In genomic region chr3:116966800-116967199, GRCm38 (mm10) we compare ENCODE assay signal across 9 mouse cellular contexts. TPM values are rescaled to one million over a fixed set of nuclear protein-coding genes. Genes with fewer than 3 reads are reported as not detected.
DNase-seq lines count a peak whose midpoint lies in the region; ATAC-seq lines count a peak whose summit lies in the region.
"Had no signal": no experiment of that assay in that cellular context is flagged by ENCODE, and none has a peak within 500 bp of the region (broad histone marks: within the 10 kb centered on the region; RNA-seq: fewer than 3 reads in every experiment).

No protein-coding gene starts in this region.

- WGBS in embryonic facial prominence, embryonic 13.5 days, result 55% methylated on average over 6 of the region's 6 CpGs
- 62% methylated on average over 6 of the region's 6 CpGs for WGBS in embryonic facial prominence, embryonic 10.5 days
- 38% methylated on average over 6 of the region's 6 CpGs for WGBS in lung, embryonic 15.5 days

- H3K4me3 ChIP-seq in embryonic facial prominence, embryonic 13.5 days, result peak overlapping the region; percentile 1; the same call in 1 of the 2 replicates
- no peak overlapping the region for H3K4me3 ChIP-seq in embryonic facial prominence, embryonic 10.5 days
- no peak overlapping the region; the same call in 1 of the 2 replicates for H3K4me3 ChIP-seq in lung, embryonic 15.5 days

- intact Hi-C loops in heart, postnatal 14 days (cut with DNase I), result loop anchor here (5.0 kb wide), 5 partner anchors 44 to 151 kb away; no protein-coding TSS in a partner anchor

- peaks cover 7% of the 10 kb centered on the region for H3K4me1 ChIP-seq in embryonic facial prominence, embryonic 13.5 days
- H3K4me1 ChIP-seq in embryonic facial prominence, embryonic 10.5 days, result peaks cover 17% of the 10 kb centered on the region
- peaks cover 12% of the 10 kb centered on the region; the same call in 1 of the 2 replicates for H3K4me1 ChIP-seq in lung, embryonic 15.5 days

- H3K9me3 ChIP-seq in embryonic facial prominence, embryonic 13.5 days, result no peaks in the 10 kb centered on the region
- H3K9me3 ChIP-seq in embryonic facial prominence, embryonic 10.5 days, result no peaks in the 10 kb centered on the region
- H3K9me3 ChIP-seq in lung, embryonic 15.5 days, result no peaks in the 10 kb centered on the region

- ATAC-seq in embryonic facial prominence, embryonic 13.5 days (ENCODE audit: insufficient number of reproducible peaks, insufficient read depth, low FRiP score, low TSS enrichment, low read depth), result no peak
- ATAC-seq in lung, embryonic 15.5 days (ENCODE audit: borderline replicate concordance, extremely low read depth, low FRiP score, low TSS enrichment), result no peak

- peak overlapping the region; percentile 68 for H3K4me2 ChIP-seq in embryonic facial prominence, embryonic 13.5 days
- H3K4me2 ChIP-seq in lung, embryonic 15.5 days, result peak overlapping the region; percentile 32

- H3K27ac ChIP-seq in embryonic facial prominence, embryonic 13.5 days, result no peak overlapping the region; the same call in 1 of the 2 replicates
- no peak overlapping the region for H3K27ac ChIP-seq in embryonic facial prominence, embryonic 10.5 days (replicated peaks)
- H3K27ac ChIP-seq in lung, embryonic 15.5 days, result peak overlapping the region; percentile 7; the same call in 1 of the 2 replicates

- DNase-seq in embryonic facial prominence, embryonic 10.5 days (ENCODE audit: low spot score), result no peak
- peak; percentile 72 for DNase-seq in adrenal gland, postnatal 14 days
- peak; percentile 36 to 62 for DNase-seq in heart, postnatal 14 days
- no peak for DNase-seq in right cerebral cortex, postnatal 4 days
- DNase-seq in embryo, embryonic 10.5 days (ENCODE audit: low spot score), result no peak
- no peak for DNase-seq in cerebellum, adult 11 months

- no peaks in the 10 kb centered on the region for H3K36me3 ChIP-seq in embryonic facial prominence, embryonic 13.5 days
- no peaks in the 10 kb centered on the region for H3K36me3 ChIP-seq in embryonic facial prominence, embryonic 10.5 days (replicated peaks)
- no peaks in the 10 kb centered on the region for H3K36me3 ChIP-seq in lung, embryonic 15.5 days

- H3K9ac ChIP-seq in embryonic facial prominence, embryonic 13.5 days, result no peak overlapping the region
- no peak overlapping the region for H3K9ac ChIP-seq in lung, embryonic 15.5 days

- peaks cover 4% of the 10 kb centered on the region; the same call in 1 of the 2 replicates for H3K27me3 ChIP-seq in embryonic facial prominence, embryonic 13.5 days
- H3K27me3 ChIP-seq in embryonic facial prominence, embryonic 10.5 days (replicated peaks; ENCODE audit: low read depth, poor library complexity, severe bottlenecking), result no peaks in the 10 kb centered on the region
- peaks cover 5% of the 10 kb centered on the region; the same call in 1 of the 2 replicates for H3K27me3 ChIP-seq in lung, embryonic 15.5 days

RNA-seq across cellular contexts. Expression of gene 4930455H04Rik, which starts 1.3 kb away (rescaled TPM):
- polyA plus RNA-seq in embryonic facial prominence, embryonic 13.5 days (2015; fragmentation: Nextera tagmentation; extraction: Ambion mirVana), result not detected in 2 replicates
- polyA plus RNA-seq in embryonic facial prominence, embryonic 10.5 days (2016; fragmentation: Nextera tagmentation; extraction: Ambion mirVana), result not detected in 2 replicates
- not detected in 2 replicates for total RNA-seq in adrenal gland, postnatal 14 days (2021)
- total RNA-seq in heart, postnatal 14 days (2021), result not detected
- polyA plus RNA-seq in lung, embryonic 15.5 days (2015; fragmentation: Nextera tagmentation; extraction: Ambion mirVana), result not detected in 2 replicates
- total RNA-seq: common myeloid progenitor, adult 5-6 weeks had no signal

RNA-seq across cellular contexts. Expression of gene Palmd, which starts 2.0 kb away (rescaled TPM):
- polyA plus RNA-seq in embryonic facial prominence, embryonic 13.5 days (2015; fragmentation: Nextera tagmentation; extraction: Ambion mirVana), result 8.1 and 8.2 TPM in 2 replicates
- polyA plus RNA-seq in embryonic facial prominence, embryonic 10.5 days (2016; fragmentation: Nextera tagmentation; extraction: Ambion mirVana), result 0.88 and 1.5 TPM in 2 replicates
- total RNA-seq in adrenal gland, postnatal 14 days (2021), result 61.6 and 77.5 TPM in 2 replicates
- total RNA-seq in heart, postnatal 14 days (2021), result 10 to 100 TPM; 64.2 to 75.2 TPM
- polyA plus RNA-seq in lung, embryonic 15.5 days (2015; fragmentation: Nextera tagmentation; extraction: Ambion mirVana), result 7.8 and 9.0 TPM in 2 replicates
- total RNA-seq: common myeloid progenitor, adult 5-6 weeks had no signal

Comparison
In these comparisons a context has a peak if more than half of its experiments do, and no peak if none do; other contexts are left out.
1. DNase-seq: peak in adrenal gland, postnatal 14 days (single experiment) and heart, postnatal 14 days (2 of 2); none in embryonic facial prominence, embryonic 10.5 days (single experiment), right cerebral cortex, postnatal 4 days (single experiment), embryo, embryonic 10.5 days (single experiment) and cerebellum, adult 11 months (single experiment).